Mouse (Mus musculus) kidney, adult 11 months (tissue): Measurements from ENCODE around the gene Gm49661.
A peak's percentile ranks its signal among the peaks of the same experiment; 100 is the strongest.

ENCODE experiments used
- DNase-seq: peaks from one replicate; pipeline ENCODE4 v3.0.0; 2022

Gene Gm49661

GRCm38 (mm10) chr8:84982499-84983011 lies 13.3 kb upstream of the Gm49661 start:
- no peak for DNase-seq

GRCm38 (mm10) chr8:84981644-84982498 lies 12.6 kb upstream of the Gm49661 start:
- peak; percentile 77 for DNase-seq

DNA sequence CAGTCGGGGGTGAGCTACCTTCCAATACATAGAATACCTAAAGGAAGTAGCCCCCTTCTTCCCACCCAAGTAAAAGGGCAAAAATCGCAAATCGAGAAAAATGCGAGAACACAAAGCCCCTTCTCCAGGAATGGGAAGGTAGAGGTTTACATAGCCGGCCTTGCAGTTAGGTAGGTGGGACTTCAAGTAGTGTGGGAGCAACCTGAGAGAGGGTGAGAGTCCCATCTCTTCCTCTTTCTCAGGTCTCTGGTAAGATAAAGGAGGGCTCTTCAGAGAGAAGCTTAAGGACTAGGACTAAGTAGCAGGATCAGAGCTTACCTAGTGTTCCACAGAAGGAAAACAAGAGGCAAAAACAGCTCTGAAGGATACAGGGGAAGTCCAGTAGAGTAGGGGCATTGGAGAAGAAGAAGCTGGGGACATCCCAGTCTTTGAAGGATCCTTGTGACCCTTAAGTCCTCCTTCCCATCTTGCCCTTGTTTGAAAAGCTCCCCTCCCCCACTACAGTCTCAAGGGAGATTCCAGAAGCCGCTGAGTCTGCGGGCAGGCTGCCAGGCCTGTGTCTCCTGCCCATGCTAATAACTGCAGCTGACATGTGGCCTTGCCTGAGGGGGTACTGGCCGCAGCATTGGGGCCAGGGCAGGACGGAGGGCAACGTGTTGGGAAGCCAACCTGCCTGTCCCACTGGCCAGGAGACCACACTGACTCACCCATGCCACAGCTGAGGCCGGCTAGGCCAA lies 11.6 kb upstream of the Gm49661 start:
- DNase-seq: peak; percentile 96

GRCm38 (mm10) chr8:84979599-84980421 lies 10.6 kb upstream of the Gm49661 start:
- peak; percentile 98 for DNase-seq

GRCm38 (mm10) chr8:84978248-84978940 lies 9.2 kb upstream of the Gm49661 start, which contains the start of gene Junb:
Gene Junb, minus strand, starts transcription at chr8:84978718.
- DNase-seq: peak; percentile 97

GRCm38 (mm10) chr8:84977435-84978247 lies 8.4 kb upstream of the Gm49661 start:
- peak; percentile 70 for DNase-seq

DNA sequence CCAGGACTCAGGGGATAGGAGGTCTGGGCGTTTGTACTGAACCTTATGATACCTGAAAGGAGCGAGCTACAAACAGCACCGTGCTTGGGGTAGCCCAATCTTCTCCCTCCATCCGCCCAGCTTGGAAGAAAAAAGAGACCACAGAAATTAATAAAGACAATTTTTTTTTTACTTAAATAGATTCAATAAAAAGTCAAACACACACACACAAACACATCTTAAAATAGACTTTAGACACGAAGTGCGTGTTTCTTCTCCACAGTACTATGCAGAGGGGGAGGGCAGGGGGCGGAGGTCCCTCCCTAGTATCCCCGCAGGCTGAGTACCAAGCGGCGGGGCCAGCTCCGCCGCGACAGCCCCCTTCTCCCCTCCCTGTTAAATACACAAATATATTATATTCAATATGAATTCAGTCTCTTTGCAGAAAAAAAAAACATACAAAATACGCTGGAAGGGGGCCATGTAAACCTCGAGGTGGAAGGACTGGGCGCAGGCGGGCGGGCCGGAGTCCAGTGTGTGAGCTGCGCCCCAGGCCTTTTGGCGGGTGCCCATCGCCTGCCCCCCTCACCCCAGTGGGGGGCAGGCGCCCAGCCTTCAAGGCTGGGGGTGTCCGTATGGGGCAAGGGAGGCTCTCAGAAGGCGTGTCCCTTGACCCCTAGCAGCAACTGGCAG lies 7.7 kb upstream of the Gm49661 start:
- no peak for DNase-seq

- peak; percentile 95 for DNase-seq
These were observed 7.0 kb upstream of the Gm49661 start for GRCm38 (mm10) chr8:84976031-84976762.

DNA sequence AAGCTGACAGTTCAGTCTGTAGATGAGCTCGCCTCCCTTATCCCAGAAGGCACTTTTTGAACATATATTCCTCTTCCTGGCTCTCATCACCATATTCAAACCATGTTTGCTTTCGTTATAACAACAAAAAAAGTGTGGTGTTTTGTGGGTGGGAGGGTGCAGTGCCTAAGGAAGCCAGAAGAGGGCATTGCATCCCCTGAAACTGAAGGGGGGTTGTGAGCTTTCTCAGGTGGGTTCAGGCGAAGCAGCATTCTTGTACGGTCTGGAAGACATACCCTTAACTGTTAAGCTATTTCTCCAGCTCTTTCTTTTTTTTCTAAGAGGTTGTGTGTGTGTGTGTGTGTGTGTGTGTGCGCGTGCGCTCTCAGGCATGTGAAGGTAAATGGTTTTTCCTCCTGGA lies 6.2 kb upstream of the Gm49661 start:
- peak; percentile 59 for DNase-seq

GRCm38 (mm10) chr8:84974543-84975142 lies 5.4 kb upstream of the Gm49661 start:
- no peak for DNase-seq

GRCm38 (mm10) chr8:84973803-84974542 lies 4.7 kb upstream of the Gm49661 start:
- peak; percentile 74 for DNase-seq

- DNase-seq: no peak
These were observed 3.8 kb upstream of the Gm49661 start for GRCm38 (mm10) chr8:84973079-84973478.

GRCm38 (mm10) chr8:84970913-84971312 lies 1.7 kb upstream of the Gm49661 start:
- DNase-seq: no peak

GRCm38 (mm10) chr8:84970135-84970790 lies 1.0 kb upstream of the Gm49661 start:
- DNase-seq: no peak

DNA sequence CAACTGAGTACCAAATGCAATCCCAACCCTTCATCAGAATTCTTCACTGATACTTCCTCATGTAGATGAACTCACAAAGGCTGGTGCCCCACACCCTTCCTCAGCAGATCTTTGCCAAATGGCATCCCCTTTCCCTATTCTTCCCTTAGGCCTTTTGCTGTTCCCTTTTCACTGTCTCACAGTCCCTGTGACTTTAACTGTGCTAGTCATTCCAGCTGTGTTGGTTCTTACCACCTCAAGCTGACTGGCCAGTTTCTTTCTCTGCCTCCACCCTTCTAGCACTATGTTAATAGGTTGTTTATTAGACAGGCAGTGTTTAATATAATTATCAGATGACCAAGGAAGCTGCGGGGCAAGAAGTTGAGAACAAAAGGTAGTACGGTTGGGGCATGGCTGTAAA lies 583 bp downstream of the Gm49661 start:
- no peak for DNase-seq

GRCm38 (mm10) chr8:84967532-84968304 lies 1.5 kb downstream of the Gm49661 start:
- no peak for DNase-seq

- DNase-seq: no peak
These were observed 2.6 kb downstream of the Gm49661 start for GRCm38 (mm10) chr8:84966603-84967002.
